Mouse (Mus musculus): ENCODE results near the gene Gm20695. TPM values are rescaled to one million over a fixed set of nuclear protein-coding genes. Genes with fewer than 3 reads are reported as not detected.

Gm20695 gene
- total RNA-seq, 2 experiments from 2014 or later = 0.91 TPM; not detected in 1

DNA sequence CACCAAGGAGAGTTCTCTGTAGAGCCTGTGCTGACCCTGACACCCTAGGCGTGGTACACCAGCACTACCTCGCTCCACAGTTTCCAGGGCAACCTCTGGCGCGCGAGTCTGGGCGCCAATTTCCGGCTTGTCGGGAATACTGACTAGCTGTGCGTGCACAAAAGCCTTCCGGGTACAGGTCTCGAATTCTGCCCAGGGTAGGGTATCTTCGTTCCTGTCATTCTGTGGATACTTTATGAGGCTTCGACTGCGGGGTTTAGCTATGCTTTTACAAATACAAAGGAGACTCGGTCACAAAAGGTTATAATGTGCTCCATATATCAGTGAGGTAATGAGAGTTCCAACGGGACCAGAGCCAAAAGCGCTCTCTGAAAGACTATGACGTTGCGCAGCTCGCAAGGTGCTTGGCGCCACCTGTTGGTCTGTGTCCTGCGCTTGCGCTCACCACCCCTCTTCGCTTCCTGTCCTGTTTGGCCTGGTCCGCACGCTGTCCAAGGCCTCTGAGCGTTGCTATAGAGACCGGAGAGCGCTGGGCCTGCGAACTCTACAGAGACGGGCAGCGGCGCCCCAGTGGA is 24.2 kb downstream of the Gm20695 start, which contains the start of the genes 1700037C18Rik and Cluap1:
Gene 1700037C18Rik, minus strand, starts transcription at position 153 of the 575 bp plus-strand sequence.
Gene Cluap1, plus strand, starts transcription at position 265 of the 575 bp plus-strand sequence.
- Histone ChIP-seq H3K4me3 (peak within 1 kb of the TSS; percentile 85), H3K27ac (peak within 1 kb of the TSS; percentile 93)
- peak; percentile 83 for TF ChIP-seq CTCF (conservative IDR thresholded peaks at IDR 0.05)
- peak; percentile 93 to 94 for DNase-seq (ENCODE audit: low spot score in 2 of 2)

DNA sequence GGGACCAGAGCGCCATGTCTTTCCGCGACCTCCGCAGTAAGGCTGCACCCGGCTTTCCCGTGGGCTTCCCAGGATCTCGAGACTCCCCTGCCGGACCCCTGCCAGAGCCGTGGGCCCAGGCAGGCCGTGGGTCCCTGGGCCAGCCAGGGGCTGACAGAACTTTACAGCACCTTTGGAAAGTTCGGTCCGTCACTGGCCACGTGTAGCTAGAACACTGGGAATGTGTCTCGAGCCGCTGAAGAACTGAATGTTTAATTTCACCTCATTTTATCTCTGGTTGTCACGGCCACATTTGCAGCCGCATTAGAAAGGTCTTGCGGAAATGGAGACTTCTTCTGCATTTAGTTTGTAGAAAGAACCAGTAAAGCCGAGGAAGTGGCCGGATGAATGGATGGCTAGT is 24.7 kb downstream of the Gm20695 start:
- peak overlapping the region; percentile 85 for H3K4me3 ChIP-seq
- DNase-seq (ENCODE audit: low spot score in 2 of 2) = no peak
- no peak for TF ChIP-seq CTCF (conservative IDR thresholded peaks at IDR 0.05)
- H3K27ac ChIP-seq = peak overlapping the region; percentile 93

- TF ChIP-seq CTCF (conservative IDR thresholded peaks at IDR 0.05) = no peak
- H3K27ac ChIP-seq = no peak overlapping the region
- no peak overlapping the region for H3K4me3 ChIP-seq
- DNase-seq (ENCODE audit: low spot score in 2 of 2) = no peak
These were observed 36.3 kb downstream of the Gm20695 start for GRCm38 (mm10) chr16:3920756-3921155.

DNA sequence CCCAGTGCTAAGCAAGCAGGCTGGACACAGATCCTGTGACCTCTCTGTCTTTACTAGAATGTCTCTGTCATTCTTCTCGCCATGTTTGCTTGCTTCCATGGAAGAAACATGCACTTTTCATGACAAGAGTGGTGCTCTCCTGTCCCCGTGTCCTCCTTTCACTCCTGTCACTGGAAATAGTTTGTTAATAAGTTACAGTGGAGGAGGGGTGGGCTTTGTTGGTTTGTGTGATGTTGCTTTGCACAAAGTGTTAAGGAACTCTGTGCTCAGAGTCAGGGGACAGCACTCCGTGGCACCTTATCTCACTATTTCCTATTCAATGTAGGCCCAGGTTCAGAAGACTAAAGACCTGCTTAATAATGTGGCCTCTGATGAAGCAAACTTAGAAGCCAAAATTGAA is 39.1 kb downstream of the Gm20695 start:
- DNase-seq (ENCODE audit: low spot score in 2 of 2) = no peak
- Histone ChIP-seq H3K27ac (no peak overlapping the region), H3K4me3 (no peak overlapping the region)
- no peak for TF ChIP-seq CTCF (conservative IDR thresholded peaks at IDR 0.05)

GRCm38 (mm10) chr16:3923966-3924365 is 39.5 kb downstream of the Gm20695 start:
- no peak for TF ChIP-seq CTCF (conservative IDR thresholded peaks at IDR 0.05)
- H3K4me3 ChIP-seq = no peak overlapping the region

DNA sequence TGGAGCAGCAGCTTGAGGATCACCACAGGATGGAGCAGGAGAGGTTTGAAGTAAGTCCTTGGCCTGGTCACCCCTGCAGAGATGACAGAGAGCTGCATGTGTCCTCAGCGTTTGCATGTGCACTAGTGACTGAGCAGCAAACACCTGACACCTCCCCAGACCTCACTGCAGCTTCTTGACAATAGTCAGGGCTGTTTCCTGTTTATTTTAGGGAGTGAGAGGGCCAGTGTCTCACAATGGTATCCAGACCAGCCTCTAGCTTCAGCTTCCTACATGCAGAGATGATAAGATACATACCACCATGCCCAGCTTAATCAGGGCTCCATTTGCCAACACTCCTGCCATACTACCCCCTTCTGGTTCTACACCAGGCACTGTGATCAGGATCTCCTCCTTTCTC is 44.1 kb downstream of the Gm20695 start:
- TF ChIP-seq CTCF (conservative IDR thresholded peaks at IDR 0.05) = no peak
- H3K4me3 ChIP-seq = no peak overlapping the region
- DNase-seq (ENCODE audit: low spot score in 2 of 2) = no peak
- 0 out of 2 replicates have a peak overlapping the region, but pooled peaks have one; percentile 10 for H3K27ac ChIP-seq

More at GRCm38 (mm10) chr16:3923966-3924365, 39.5 kb downstream of the Gm20695 start:
- no peak overlapping the region for H3K27ac ChIP-seq
- DNase-seq (ENCODE audit: low spot score in 2 of 2) = no peak

GRCm38 (mm10) chr16:3929151-3929550 is 44.7 kb downstream of the Gm20695 start:
- Histone ChIP-seq H3K4me3 (no peak overlapping the region), H3K27ac (no peak overlapping the region)
- no peak for TF ChIP-seq CTCF (conservative IDR thresholded peaks at IDR 0.05)
- no peak for DNase-seq (ENCODE audit: low spot score in 2 of 2)

- DNase-seq (ENCODE audit: low spot score in 2 of 2) = no peak
- no peak overlapping the region for H3K27ac ChIP-seq
- TF ChIP-seq CTCF (conservative IDR thresholded peaks at IDR 0.05) = no peak
- H3K4me3 ChIP-seq = no peak overlapping the region
These were observed 49.1 kb downstream of the Gm20695 start for GRCm38 (mm10) chr16:3933536-3933935.

GRCm38 (mm10) chr16:3934091-3934490 is 49.6 kb downstream of the Gm20695 start:
- H3K27ac ChIP-seq = no peak overlapping the region
- no peak for TF ChIP-seq CTCF (conservative IDR thresholded peaks at IDR 0.05)
- no peak for DNase-seq (ENCODE audit: low spot score in 2 of 2)
- H3K4me3 ChIP-seq = no peak overlapping the region

DNA sequence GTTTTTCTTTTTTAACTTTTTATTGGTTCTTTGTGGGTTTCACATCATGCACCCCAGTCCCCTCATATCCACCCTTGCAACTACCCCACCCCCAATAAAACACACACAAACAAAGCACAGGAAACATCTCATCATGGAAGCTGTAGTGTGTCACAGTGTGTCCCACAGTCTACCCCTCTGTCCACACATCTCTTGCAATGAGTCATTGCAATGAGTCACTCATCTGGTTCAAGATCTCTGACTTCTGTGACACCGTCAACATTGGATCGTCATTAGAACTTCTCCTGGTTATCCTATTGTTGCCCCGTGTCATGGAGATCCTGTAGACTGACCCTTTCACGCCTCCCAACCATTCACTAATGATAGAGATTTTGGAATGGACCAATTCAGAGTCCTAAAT is 50.3 kb downstream of the Gm20695 start:
- TF ChIP-seq CTCF (conservative IDR thresholded peaks at IDR 0.05) = no peak
- H3K27ac ChIP-seq = no peak overlapping the region
- no peak for DNase-seq (ENCODE audit: low spot score in 2 of 2)

DNA sequence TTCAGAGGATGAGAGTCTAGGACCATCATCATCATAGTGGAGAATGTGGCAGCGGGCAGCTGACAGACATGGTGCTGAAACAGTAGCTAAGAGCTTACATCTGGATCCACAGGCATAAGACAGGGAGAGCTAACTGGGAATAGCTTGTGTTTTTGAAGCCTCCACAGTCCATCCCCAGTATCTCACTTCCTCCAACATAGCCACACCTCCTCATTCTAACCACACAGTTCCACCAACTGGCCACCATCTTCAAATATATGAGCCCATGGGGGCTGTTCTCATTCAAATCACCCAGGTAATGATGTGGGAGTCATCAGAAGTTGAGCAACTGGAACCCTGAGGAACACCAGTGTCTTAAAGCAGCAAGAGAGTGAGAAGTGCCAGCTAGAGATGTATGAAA is 66.7 kb downstream of the Gm20695 start:
- no peak for TF ChIP-seq CTCF (conservative IDR thresholded peaks at IDR 0.05)
- no peak for DNase-seq (ENCODE audit: low spot score in 2 of 2)
- H3K27ac ChIP-seq = no peak overlapping the region
- H3K4me3 ChIP-seq = no peak overlapping the region

More for the DNA sequence above, 50.3 kb downstream of the Gm20695 start:
- H3K4me3 ChIP-seq = no peak overlapping the region

DNA sequence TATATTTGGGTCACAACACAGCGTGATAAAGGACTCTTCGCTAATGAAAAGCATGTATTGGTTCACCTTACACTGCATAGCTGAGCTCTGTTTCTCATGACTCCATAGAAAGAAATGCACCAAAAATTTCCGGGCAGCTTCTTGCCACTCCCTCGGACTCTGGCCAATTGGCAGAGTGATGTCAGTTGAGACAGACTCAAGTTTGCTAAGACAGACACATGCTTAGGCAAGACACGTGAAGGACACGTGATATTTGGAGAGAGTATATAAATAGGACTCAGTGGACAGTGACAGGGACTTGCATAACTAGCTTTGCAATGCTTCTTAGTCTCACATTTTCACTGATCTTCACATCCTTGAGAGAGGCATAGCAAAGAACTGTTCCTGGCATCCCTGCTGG is 71.9 kb downstream of the Gm20695 start:
- no peak for DNase-seq (ENCODE audit: low spot score in 2 of 2)
- Histone ChIP-seq H3K27ac (no peak overlapping the region), H3K4me3 (no peak overlapping the region)
- no peak for TF ChIP-seq CTCF (conservative IDR thresholded peaks at IDR 0.05)

GRCm38 (mm10) chr16:3959261-3959660 is 74.8 kb downstream of the Gm20695 start:
- no peak for DNase-seq (ENCODE audit: low spot score in 2 of 2)
- H3K4me3 ChIP-seq = no peak overlapping the region
- no peak overlapping the region for H3K27ac ChIP-seq
- no peak for TF ChIP-seq CTCF (conservative IDR thresholded peaks at IDR 0.05)

GRCm38 (mm10) chr16:3964990-3965389 is 80.5 kb downstream of the Gm20695 start:
- no peak overlapping the region for H3K4me3 ChIP-seq
- H3K27ac ChIP-seq = no peak overlapping the region
- TF ChIP-seq CTCF (conservative IDR thresholded peaks at IDR 0.05) = no peak
- no peak for DNase-seq (ENCODE audit: low spot score in 2 of 2)

All from layer of hippocampus, adult 2 months (tissue).